Mouse (Mus musculus) liver, embryonic 14.5 days (tissue): ENCODE measurements at regions not wholly inside any gene's neighbourhood (a gene's known extent, or its start where the extent isn't known, plus 50 kb on each side); places are given as distances from the start of the nearest gene placed in this dataset.

Source experiments
- CTCF ChIP-seq: IDR thresholded peaks from 2 replicates; pipeline ENCODE4 v1.5.1; 2016; ENCODE audit warnings: antibody characterized with exemption, low read depth, control low read depth
- EP300 ChIP-seq: IDR thresholded peaks from 2 replicates; pipeline ENCODE4 v1.6.1; 2016; ENCODE audit warnings: antibody characterized with exemption, low read depth

GRCm38 (mm10) chr12:16204941-16205340 is 388.2 kb upstream of the Trib2 start:
- TF ChIP-seq EP300 (no peak), CTCF (no peak)
